Mouse (Mus musculus) cerebellum, adult 8-10 months (tissue): ENCODE data around the gene Hist1h2bc.
A peak's percentile ranks its signal among the peaks of the same experiment; 100 is the strongest.

Experiments
- DNase-seq: peaks from one replicate; pipeline ENCODE4 v3.0.0; 2022

The Hist1h2bc gene

DNA sequence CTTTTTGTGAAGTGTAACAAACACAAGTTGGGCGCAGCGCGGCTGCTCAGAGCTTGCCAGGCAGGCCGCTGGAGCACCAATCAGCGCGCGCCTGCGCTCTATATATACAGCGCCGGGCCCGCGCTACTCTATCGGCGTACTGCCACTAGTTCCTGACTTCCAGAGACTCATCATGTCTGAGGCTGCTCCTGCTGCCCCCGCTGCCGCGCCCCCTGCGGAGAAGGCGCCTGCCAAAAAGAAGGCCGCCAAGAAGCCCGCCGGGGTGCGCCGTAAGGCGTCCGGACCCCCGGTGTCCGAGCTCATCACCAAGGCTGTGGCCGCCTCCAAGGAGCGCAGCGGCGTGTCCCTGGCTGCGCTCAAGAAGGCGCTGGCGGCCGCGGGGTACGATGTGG, 54.7 kb downstream of the Hist1h2bc start, which contains the start of gene Hist1h1c:
TSS of gene Hist1h1c (plus strand) at position 132 of the 392 bp plus-strand sequence.
- DNase-seq, result peak; percentile 69

DNA sequence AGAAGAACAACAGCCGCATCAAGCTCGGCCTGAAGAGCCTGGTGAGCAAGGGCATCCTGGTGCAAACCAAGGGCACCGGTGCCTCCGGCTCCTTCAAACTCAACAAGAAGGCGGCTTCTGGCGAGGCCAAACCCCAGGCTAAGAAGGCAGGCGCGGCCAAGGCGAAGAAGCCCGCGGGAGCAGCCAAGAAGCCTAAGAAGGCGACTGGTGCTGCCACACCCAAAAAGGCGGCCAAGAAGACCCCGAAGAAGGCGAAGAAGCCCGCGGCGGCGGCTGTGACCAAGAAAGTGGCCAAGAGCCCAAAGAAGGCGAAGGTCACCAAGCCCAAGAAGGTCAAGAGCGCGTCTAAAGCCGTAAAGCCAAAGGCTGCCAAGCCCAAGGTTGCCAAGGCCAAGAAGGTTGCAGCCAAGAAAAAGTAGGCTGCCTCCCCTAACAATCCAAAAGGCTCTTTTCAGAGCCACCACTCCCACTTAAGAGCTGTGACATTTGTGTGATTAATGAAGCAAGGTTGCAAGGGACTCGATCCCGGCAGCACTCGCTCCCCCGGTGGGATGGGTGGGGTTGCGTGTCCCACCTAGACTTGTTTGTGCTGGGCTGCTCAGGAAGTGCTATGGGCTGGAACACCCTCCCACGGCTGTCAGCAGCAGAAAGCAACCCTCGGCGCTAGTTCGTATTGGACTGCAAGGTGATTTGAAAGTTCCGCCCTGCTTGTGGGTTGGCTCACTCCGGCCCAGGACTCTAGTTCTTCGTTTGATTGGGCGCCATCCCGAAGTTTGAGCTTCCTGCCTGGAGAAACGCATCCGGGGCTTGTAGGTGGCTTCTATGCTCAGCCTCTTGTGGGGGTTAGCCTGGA, 55.3 kb downstream of the Hist1h2bc start:
- DNase-seq, result peak; percentile 83

DNA sequence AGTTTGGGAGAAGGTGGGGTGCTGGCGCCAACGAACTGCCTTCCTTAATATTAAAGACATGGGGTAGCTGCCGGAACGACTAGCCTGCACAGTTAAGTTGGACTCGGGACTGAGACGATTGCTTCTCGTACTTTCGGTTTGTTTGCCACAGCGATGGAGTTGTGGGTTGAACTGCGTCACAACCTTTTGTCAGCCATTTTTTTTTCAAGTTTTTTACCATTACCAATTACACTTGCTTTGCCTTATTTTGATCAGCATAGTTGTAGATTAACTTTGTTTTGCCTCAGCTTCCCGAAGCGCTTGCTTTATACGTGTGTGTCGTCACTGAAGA, 55.9 kb downstream of the Hist1h2bc start:
- DNase-seq, result no peak

DNA sequence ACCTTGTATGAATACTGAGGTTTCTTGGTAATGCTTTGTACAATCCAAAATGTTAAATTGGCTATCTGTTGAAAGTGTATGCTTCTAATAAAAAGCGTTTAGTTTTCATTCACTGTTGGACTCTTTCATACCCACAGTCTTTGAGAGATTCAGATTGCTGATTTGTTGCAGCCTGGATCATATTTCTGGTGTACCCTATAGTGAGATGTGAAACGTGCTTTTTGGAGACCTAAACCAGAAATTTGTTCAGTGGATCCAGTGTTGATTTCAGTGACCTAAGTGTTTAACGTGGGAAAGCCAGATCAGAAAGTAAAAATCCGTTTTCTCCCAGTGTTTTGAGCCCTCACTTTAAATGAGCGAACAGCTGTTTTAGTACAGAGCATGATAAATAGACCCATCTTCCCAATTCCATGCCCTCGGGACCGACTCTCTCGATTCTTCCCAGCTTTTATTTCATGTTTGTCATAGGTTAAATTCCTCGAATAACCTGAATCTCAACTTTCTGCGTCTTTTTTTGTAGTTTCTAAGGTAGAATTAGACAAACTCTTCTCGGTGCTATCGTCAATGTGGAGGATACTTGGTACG, 56.3 kb downstream of the Hist1h2bc start:
- DNase-seq, result no peak

GRCm38 (mm10) chr13:23740910-23741309, 56.9 kb downstream of the Hist1h2bc start:
- DNase-seq, result no peak

GRCm38 (mm10) chr13:23742007-23742406, 58.0 kb downstream of the Hist1h2bc start:
- DNase-seq, result no peak
